Mouse (Mus musculus): Measurements from ENCODE around the gene Ube2s. TPM values are rescaled to one million over a fixed set of nuclear protein-coding genes. Genes with fewer than 3 reads are reported as not detected.
"Not testable (repeated sequence)": the region's sequence is repeated elsewhere in the genome, so short reads cannot be mapped to it uniquely, and the experiment has no call there.

Gene Ube2s
- polyA plus RNA-seq, 1 experiment from 2014 or later: 135 TPM

GRCm38 (mm10) chr7:4825365-4825764 is 13.0 kb upstream of the Ube2s start:
- no peak overlapping the region for H3K27ac ChIP-seq (ENCODE audit: low read depth)
- no peak overlapping the region for H3K4me2 ChIP-seq (ENCODE audit: low read depth, low read length)
- H3K4me1 ChIP-seq (ENCODE audit: insufficient read depth): no peaks in the 10 kb centered on the region
- H3K4me3 ChIP-seq (ENCODE audit: low read depth, low read length): no peak overlapping the region
- H3K9me3 ChIP-seq (ENCODE audit: low read length): no peaks in the 10 kb centered on the region
- TF ChIP-seq EP300 (IDR thresholded peaks at IDR 0.05; ENCODE audit: low read depth): no peak
- no peak for TF ChIP-seq CTCF (IDR thresholded peaks at IDR 0.05; ENCODE audit: low read depth)
- no peak for DNase-seq
- no peaks in the 10 kb centered on the region for H3K36me3 ChIP-seq (replicated peaks; ENCODE audit: insufficient read depth, low read length)
- 47% methylated on average over 4 of the region's 4 CpGs for WGBS (ENCODE audit: insufficient replicate concordance)
- no peak overlapping the region for H3K9ac ChIP-seq (replicated peaks)
- no peak for ATAC-seq
- H3K27me3 ChIP-seq (ENCODE audit: insufficient read depth, low read length): peaks cover 2% of the 10 kb centered on the region; the same call in 1 of the 2 replicates

GRCm38 (mm10) chr7:4822162-4822907 is 9.9 kb upstream of the Ube2s start:
- DNase-seq (no peak), ATAC-seq (no peak)
- Histone ChIP-seq H3K4me2 (ENCODE audit: low read depth, low read length) (no peak overlapping the region), H3K27ac (ENCODE audit: low read depth) (no peak overlapping the region), H3K4me3 (ENCODE audit: low read depth, low read length) (no peak overlapping the region), H3K9ac (replicated peaks) (no peak overlapping the region), H3K9me3 (ENCODE audit: low read length) (no peaks in the 10 kb centered on the region), H3K27me3 (ENCODE audit: insufficient read depth, low read length) (no peaks in the 10 kb centered on the region), H3K4me1 (ENCODE audit: insufficient read depth) (no peaks in the 10 kb centered on the region), H3K36me3 (replicated peaks; ENCODE audit: insufficient read depth, low read length) (no peaks in the 10 kb centered on the region)
- TF ChIP-seq EP300 (IDR thresholded peaks at IDR 0.05; ENCODE audit: low read depth): no peak
- no peak for TF ChIP-seq CTCF (IDR thresholded peaks at IDR 0.05; ENCODE audit: low read depth)
- 65% methylated on average over 6 of the region's 6 CpGs for WGBS (ENCODE audit: insufficient replicate concordance)

- no peak overlapping the region for H3K9ac ChIP-seq (replicated peaks)
- H3K9me3 ChIP-seq (ENCODE audit: low read length): no peaks in the 10 kb centered on the region
- H3K27ac ChIP-seq (ENCODE audit: low read depth): no peak overlapping the region
- no peak overlapping the region for H3K4me2 ChIP-seq (ENCODE audit: low read depth, low read length)
- 78% methylated on average over 4 of the region's 4 CpGs for WGBS (ENCODE audit: insufficient replicate concordance)
- ATAC-seq (no peak), DNase-seq (no peak)
- TF ChIP-seq EP300 (IDR thresholded peaks at IDR 0.05; ENCODE audit: low read depth) (no peak), CTCF (IDR thresholded peaks at IDR 0.05; ENCODE audit: low read depth) (no peak)
- H3K27me3 ChIP-seq (ENCODE audit: insufficient read depth, low read length): no peaks in the 10 kb centered on the region
- H3K4me3 ChIP-seq (ENCODE audit: low read depth, low read length): no peak overlapping the region
- H3K4me1 ChIP-seq (ENCODE audit: insufficient read depth): no peaks in the 10 kb centered on the region
- no peaks in the 10 kb centered on the region for H3K36me3 ChIP-seq (replicated peaks; ENCODE audit: insufficient read depth, low read length)
Observed at GRCm38 (mm10) chr7:4821690-4822089, 9.3 kb upstream of the Ube2s start.

GRCm38 (mm10) chr7:4820925-4821324 is 8.5 kb upstream of the Ube2s start:
- not testable (repeated sequence) for H3K27me3 ChIP-seq (ENCODE audit: insufficient read depth, low read length); H3K9ac ChIP-seq (replicated peaks); ATAC-seq; H3K4me2 ChIP-seq (ENCODE audit: low read depth, low read length); H3K4me3 ChIP-seq (ENCODE audit: low read depth, low read length); H3K4me1 ChIP-seq (ENCODE audit: insufficient read depth); H3K36me3 ChIP-seq (replicated peaks; ENCODE audit: insufficient read depth, low read length); DNase-seq; H3K9me3 ChIP-seq (ENCODE audit: low read length); H3K27ac ChIP-seq (ENCODE audit: low read depth)
- 82% methylated on average over 7 of the region's 7 CpGs for WGBS (ENCODE audit: insufficient replicate concordance)

GRCm38 (mm10) chr7:4816559-4816958 is 4.2 kb upstream of the Ube2s start:
- DNase-seq (no peak), ATAC-seq (no peak)
- Histone ChIP-seq H3K36me3 (replicated peaks; ENCODE audit: insufficient read depth, low read length) (no peaks in the 10 kb centered on the region), H3K9ac (replicated peaks) (no peak overlapping the region), H3K4me1 (ENCODE audit: insufficient read depth) (peaks cover 6% of the 10 kb centered on the region; the same call in 1 of the 2 replicates), H3K4me3 (ENCODE audit: low read depth, low read length) (no peak overlapping the region), H3K27ac (ENCODE audit: low read depth) (no peak overlapping the region), H3K27me3 (ENCODE audit: insufficient read depth, low read length) (no peaks in the 10 kb centered on the region), H3K4me2 (ENCODE audit: low read depth, low read length) (no peak overlapping the region), H3K9me3 (ENCODE audit: low read length) (no peaks in the 10 kb centered on the region)
- peak; percentile 60; the same call in 1 of the 2 replicates for TF ChIP-seq EP300 (IDR thresholded peaks at IDR 0.05; ENCODE audit: low read depth)
- TF ChIP-seq CTCF (IDR thresholded peaks at IDR 0.05; ENCODE audit: low read depth): no peak

GRCm38 (mm10) chr7:4813105-4813791 is 858 bp upstream of the Ube2s start:
- TF ChIP-seq CTCF (IDR thresholded peaks at IDR 0.05; ENCODE audit: low read depth): no peak
- TF ChIP-seq EP300 (IDR thresholded peaks at IDR 0.05; ENCODE audit: low read depth): no peak
- DNase-seq: no peak
- H3K4me1 ChIP-seq (ENCODE audit: insufficient read depth): peaks cover 24% of the 10 kb centered on the region
- H3K27me3 ChIP-seq (ENCODE audit: insufficient read depth, low read length): no peaks in the 10 kb centered on the region
- H3K27ac ChIP-seq (ENCODE audit: low read depth): peak overlapping the region; percentile 98
- 15% methylated on average over 8 of the region's 8 CpGs for WGBS (ENCODE audit: insufficient replicate concordance)
- peaks cover 28% of the 10 kb centered on the region for H3K36me3 ChIP-seq (replicated peaks; ENCODE audit: insufficient read depth, low read length)
- ATAC-seq: no peak
- H3K4me2 ChIP-seq (ENCODE audit: low read depth, low read length): peak overlapping the region; percentile 70
- peak overlapping the region; percentile 97 for H3K4me3 ChIP-seq (ENCODE audit: low read depth, low read length)
- H3K9me3 ChIP-seq (ENCODE audit: low read length): no peaks in the 10 kb centered on the region
- H3K9ac ChIP-seq (replicated peaks): peak overlapping the region; percentile 49
